Mouse (Mus musculus): ENCODE measurements around the gene Tmem40. TPM values are rescaled to one million over a fixed set of nuclear protein-coding genes. Genes with fewer than 3 reads are reported as not detected.

Gene Tmem40
- polyA plus RNA-seq, 2 experiments, result 8.0 to 13.1 TPM

DNA sequence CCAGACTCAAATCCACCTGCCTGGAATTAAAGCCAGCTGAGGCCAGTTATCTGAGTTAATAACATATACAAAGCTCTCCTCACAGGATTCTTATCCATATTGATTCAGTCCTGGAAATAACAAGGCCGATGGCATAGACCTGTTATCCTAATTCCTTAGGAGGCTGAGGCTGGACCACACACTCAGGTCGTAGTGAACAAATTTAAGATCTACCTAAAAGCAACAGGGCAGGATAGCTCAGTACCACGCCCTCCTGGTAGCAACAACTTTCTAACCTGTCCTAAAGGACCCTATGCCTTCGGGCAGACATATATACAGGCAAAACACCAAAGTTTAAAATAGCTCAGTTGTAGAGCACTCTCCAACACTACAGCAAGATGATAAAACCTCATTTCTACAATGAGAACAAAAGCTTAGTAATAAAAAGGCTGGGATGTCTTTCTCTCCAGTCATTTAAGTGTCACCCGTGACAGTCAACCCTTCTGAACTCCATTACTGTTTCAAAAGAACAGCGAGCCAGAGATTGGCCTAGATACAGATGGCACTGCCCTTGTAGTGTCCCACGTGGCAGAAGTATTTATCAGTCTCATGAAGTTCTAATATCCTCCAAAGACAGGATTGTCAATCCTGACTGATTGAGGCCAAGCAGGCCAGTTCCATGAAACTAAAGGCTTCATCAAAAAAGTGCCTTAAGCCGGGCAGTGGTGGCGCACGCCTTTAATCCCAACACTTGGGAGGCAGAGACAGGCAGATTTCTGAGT is 42.4 kb upstream of the Tmem40 start:
- Histone ChIP-seq H3K4me3 (replicated peaks; ENCODE audit: low read length) (no peak overlapping the region), H3K4me1 (ENCODE audit: control insufficient read depth, insufficient read depth, low read length) (peaks cover 12% of the 10 kb centered on the region), H3K27me3 (ENCODE audit: control insufficient read depth, insufficient read depth, low read length) (no peaks in the 10 kb centered on the region), H3K9ac (ENCODE audit: low read depth, low read length, severe bottlenecking) (no peak overlapping the region), H3K27ac (replicated peaks; ENCODE audit: low read depth, low read length) (no peak overlapping the region), H3K9me3 (ENCODE audit: control insufficient read depth, low read length) (no peaks in the 10 kb centered on the region), H3K4me2 (replicated peaks; ENCODE audit: low read depth, low read length, severe bottlenecking) (no peak overlapping the region), H3K36me3 (ENCODE audit: control insufficient read depth, insufficient read depth, low read length) (peaks cover 79% of the 10 kb centered on the region)
- DNase-seq (ENCODE audit: low spot score) (no peak), ATAC-seq (ENCODE audit: low FRiP score, low read depth) (no peak)
- whole genome bisulfite sequencing, result 66% methylated on average over 10 of the region's 10 CpGs
- TF ChIP-seq POLR2A (IDR thresholded peaks at IDR 0.05; ENCODE audit: borderline replicate concordance, extremely low read depth, insufficient read depth, insufficient read length), result no peak

GRCm38 (mm10) chr6:115803541-115804382 is 41.6 kb upstream of the Tmem40 start:
- Histone ChIP-seq H3K9ac (ENCODE audit: low read depth, low read length, severe bottlenecking) (no peak overlapping the region), H3K4me2 (replicated peaks; ENCODE audit: low read depth, low read length, severe bottlenecking) (no peak overlapping the region), H3K9me3 (ENCODE audit: control insufficient read depth, low read length) (no peaks in the 10 kb centered on the region), H3K27me3 (ENCODE audit: control insufficient read depth, insufficient read depth, low read length) (no peaks in the 10 kb centered on the region), H3K4me1 (ENCODE audit: control insufficient read depth, insufficient read depth, low read length) (peaks cover 12% of the 10 kb centered on the region), H3K4me3 (replicated peaks; ENCODE audit: low read length) (no peak overlapping the region), H3K27ac (replicated peaks; ENCODE audit: low read depth, low read length) (no peak overlapping the region), H3K36me3 (ENCODE audit: control insufficient read depth, insufficient read depth, low read length) (peaks cover 87% of the 10 kb centered on the region)
- WGBS, result 54% methylated on average over 16 of the region's 16 CpGs
- TF ChIP-seq POLR2A (IDR thresholded peaks at IDR 0.05; ENCODE audit: borderline replicate concordance, extremely low read depth, insufficient read depth, insufficient read length), result no peak
- DNase-seq (ENCODE audit: low spot score) (peak; percentile 81), ATAC-seq (ENCODE audit: low FRiP score, low read depth) (peak; percentile 42)

- no peaks in the 10 kb centered on the region for H3K9me3 ChIP-seq (ENCODE audit: control insufficient read depth, low read length)
- TF ChIP-seq POLR2A (IDR thresholded peaks at IDR 0.05; ENCODE audit: borderline replicate concordance, extremely low read depth, insufficient read depth, insufficient read length), result no peak
- ATAC-seq (ENCODE audit: low FRiP score, low read depth) (no peak), DNase-seq (ENCODE audit: low spot score) (no peak)
- H3K4me2 ChIP-seq (replicated peaks; ENCODE audit: low read depth, low read length, severe bottlenecking), result no peak overlapping the region
- H3K27ac ChIP-seq (replicated peaks; ENCODE audit: low read depth, low read length), result no peak overlapping the region
- no peak overlapping the region for H3K9ac ChIP-seq (ENCODE audit: low read depth, low read length, severe bottlenecking)
- peaks cover 6% of the 10 kb centered on the region for H3K4me1 ChIP-seq (ENCODE audit: control insufficient read depth, insufficient read depth, low read length)
- H3K36me3 ChIP-seq (ENCODE audit: control insufficient read depth, insufficient read depth, low read length), result peaks cover 98% of the 10 kb centered on the region
- H3K4me3 ChIP-seq (replicated peaks; ENCODE audit: low read length), result no peak overlapping the region
- H3K27me3 ChIP-seq (ENCODE audit: control insufficient read depth, insufficient read depth, low read length), result no peaks in the 10 kb centered on the region
- WGBS, result 94% methylated on average over 3 of the region's 3 CpGs
Observed at GRCm38 (mm10) chr6:115801811-115802210, 39.6 kb upstream of the Tmem40 start.

DNA sequence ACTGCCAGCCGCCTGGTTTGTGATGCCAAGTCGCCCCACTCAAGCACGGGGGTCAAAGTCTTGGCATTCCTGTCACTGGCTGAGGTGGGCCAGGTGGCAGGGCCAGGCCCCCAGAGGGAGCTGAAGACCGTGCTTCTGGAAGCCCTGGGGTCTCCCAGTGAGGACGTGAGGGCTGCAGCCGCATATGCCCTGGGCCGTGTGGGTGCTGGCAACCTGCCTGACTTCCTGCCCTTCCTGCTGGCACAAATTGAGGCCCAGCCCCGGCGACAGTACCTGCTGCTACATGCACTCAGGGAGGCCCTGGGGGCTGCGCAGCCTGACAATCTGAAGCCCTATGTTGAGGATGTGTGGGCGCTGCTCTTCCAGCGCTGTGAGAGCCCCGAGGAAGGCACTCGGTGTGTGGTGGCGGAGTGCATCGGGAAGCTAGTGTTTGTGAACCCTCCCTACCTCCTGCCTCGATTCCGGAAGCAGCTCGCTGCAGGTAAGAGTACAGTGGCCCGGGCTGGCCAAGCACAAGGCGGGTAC is 30.5 kb upstream of the Tmem40 start:
- no peak overlapping the region for H3K4me3 ChIP-seq (replicated peaks; ENCODE audit: low read length)
- TF ChIP-seq POLR2A (IDR thresholded peaks at IDR 0.05; ENCODE audit: borderline replicate concordance, extremely low read depth, insufficient read depth, insufficient read length), result no peak
- ATAC-seq (ENCODE audit: low FRiP score, low read depth) (no peak), DNase-seq (ENCODE audit: low spot score) (no peak)
- WGBS, result 85% methylated on average over 21 of the region's 21 CpGs
- H3K36me3 ChIP-seq (ENCODE audit: control insufficient read depth, insufficient read depth, low read length), result peaks cover 96% of the 10 kb centered on the region
- H3K9me3 ChIP-seq (ENCODE audit: control insufficient read depth, low read length), result no peaks in the 10 kb centered on the region
- no peak overlapping the region for H3K9ac ChIP-seq (ENCODE audit: low read depth, low read length, severe bottlenecking)
- no peaks in the 10 kb centered on the region for H3K4me1 ChIP-seq (ENCODE audit: control insufficient read depth, insufficient read depth, low read length)
- H3K4me2 ChIP-seq (replicated peaks; ENCODE audit: low read depth, low read length, severe bottlenecking), result no peak overlapping the region
- no peaks in the 10 kb centered on the region for H3K27me3 ChIP-seq (ENCODE audit: control insufficient read depth, insufficient read depth, low read length)
- no peak overlapping the region for H3K27ac ChIP-seq (replicated peaks; ENCODE audit: low read depth, low read length)

Data from limb, embryonic 14.5 days (tissue).